Mouse (Mus musculus): Measurements from ENCODE around the gene Adk. TPM values are rescaled to one million over a fixed set of nuclear protein-coding genes. Genes with fewer than 3 reads are reported as not detected.

Adk gene
- total and polyA plus RNA-seq, 3 experiments, result 69.0 to 479 (median 102) TPM

DNA sequence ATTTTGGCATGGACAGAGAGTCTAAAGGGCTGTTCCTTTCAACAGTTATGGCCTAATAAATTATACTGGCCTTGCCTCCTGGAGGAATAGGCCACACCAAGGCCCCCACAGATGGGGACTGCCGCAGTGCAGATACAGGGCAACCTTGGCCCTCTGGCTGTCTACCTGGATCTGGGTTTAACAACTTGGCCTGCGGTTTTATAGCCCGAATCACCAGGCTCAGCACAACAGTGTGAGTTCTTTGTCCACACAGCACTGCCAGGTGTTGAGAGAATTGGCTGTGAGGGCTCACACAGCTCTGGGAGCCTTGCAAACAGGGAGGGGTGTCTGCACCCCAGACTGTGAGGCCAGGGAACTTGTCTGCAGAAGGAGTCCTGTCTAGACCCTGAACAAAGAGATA lies 410.0 kb downstream of the Adk start:
- H3K9ac ChIP-seq (ENCODE audit: control insufficient read depth, low read depth, low read length, poor library complexity, severe bottlenecking), result no peak overlapping the region
- TF ChIP-seq RAD21 (IDR thresholded peaks at IDR 0.05; ENCODE audit: low read depth, low read length), result no peak
- no peak for TF ChIP-seq MYB (IDR thresholded peaks at IDR 0.05; ENCODE audit: low read depth, low read length)
- TF ChIP-seq CTCF (IDR thresholded peaks at IDR 0.05 in 2 of 3, conservative IDR thresholded peaks at IDR 0.05 in 1 of 3; ENCODE audit: control insufficient read depth in 1 of 3, insufficient read depth in 1 of 3, low read depth in 2 of 3, low read length in 3 of 3, poor library complexity in 1 of 3, severe bottlenecking in 1 of 3), result no peak
- no peak for TF ChIP-seq ZC3H11A (IDR thresholded peaks at IDR 0.05; ENCODE audit: low read depth, low read length)
- TF ChIP-seq TAL1 (IDR thresholded peaks at IDR 0.05; ENCODE audit: low read length), result no peak
- TF ChIP-seq E2F4 (IDR thresholded peaks at IDR 0.05; ENCODE audit: borderline replicate concordance, low read depth, low read length), result no peak
- no peak for TF ChIP-seq EP300 (IDR thresholded peaks at IDR 0.05; ENCODE audit: low read depth in 1 of 2, low read length in 2 of 2)
- TF ChIP-seq SMC3 (IDR thresholded peaks at IDR 0.05; ENCODE audit: low read depth, low read length), result no peak
- TF ChIP-seq NELFE (IDR thresholded peaks at IDR 0.05; ENCODE audit: low read depth, low read length), result no peak
- H3K36me3 ChIP-seq (ENCODE audit: control insufficient read depth in 1 of 2, insufficient read depth in 2 of 2, low read length in 2 of 2), result no peaks in the 10 kb centered on the region
- no peak for DNase-seq (ENCODE audit: low read depth, low spot score)
- no peaks in the 10 kb centered on the region for H3K4me1 ChIP-seq (ENCODE audit: control insufficient read depth in 1 of 2, insufficient read depth in 2 of 2, low read length in 2 of 2)
- no peaks in the 10 kb centered on the region for H3K27me3 ChIP-seq (ENCODE audit: control insufficient read depth in 1 of 2, insufficient read depth in 2 of 2, low read length in 2 of 2)
- no peak overlapping the region for H3K27ac ChIP-seq (ENCODE audit: control insufficient read depth, low read depth, low read length)
- H3K79me2 ChIP-seq (ENCODE audit: control insufficient read depth, insufficient read depth, low read length, poor library complexity), result no peaks in the 10 kb centered on the region
- no peaks in the 10 kb centered on the region for H3K9me3 ChIP-seq (replicated peaks; ENCODE audit: insufficient read depth, low read length)
- H3K4me3 ChIP-seq (ENCODE audit: control insufficient read depth in 1 of 2, insufficient read depth in 1 of 2, low read depth in 2 of 2, low read length in 2 of 2), result no peak overlapping the region

DNA sequence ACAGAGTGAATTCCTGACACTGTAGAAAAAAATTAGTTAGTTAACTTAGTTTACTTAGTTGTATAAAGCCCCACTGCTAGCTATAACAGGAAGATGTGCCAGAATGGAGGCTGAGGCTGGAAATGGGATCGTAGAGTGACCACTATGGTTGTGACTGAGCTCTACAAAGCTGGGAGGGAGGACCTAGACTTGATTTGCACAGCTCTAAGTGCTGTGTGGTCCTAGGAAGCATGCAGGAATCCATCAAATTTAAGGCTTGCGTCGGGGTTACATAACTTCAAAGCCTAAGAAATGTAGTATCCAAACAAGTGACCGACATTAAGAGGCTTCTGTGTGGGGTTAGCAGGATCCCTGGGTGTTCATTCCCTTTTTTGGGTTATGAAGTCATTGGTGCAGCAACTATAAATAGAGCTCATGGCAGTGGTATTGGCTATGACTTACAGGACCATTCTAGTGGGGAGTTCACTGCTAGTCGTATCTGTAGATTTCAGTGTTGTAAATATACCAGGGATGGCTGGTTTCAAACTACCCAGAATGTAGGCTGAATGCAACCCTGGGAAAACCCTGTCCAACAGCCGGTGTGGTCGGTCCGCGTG lies 410.8 kb downstream of the Adk start:
- Histone ChIP-seq H3K9me3 (replicated peaks; ENCODE audit: insufficient read depth, low read length) (no peaks in the 10 kb centered on the region), H3K27ac (ENCODE audit: control insufficient read depth, low read depth, low read length) (no peak overlapping the region), H3K9ac (ENCODE audit: control insufficient read depth, low read depth, low read length, poor library complexity, severe bottlenecking) (no peak overlapping the region), H3K79me2 (ENCODE audit: control insufficient read depth, insufficient read depth, low read length, poor library complexity) (no peaks in the 10 kb centered on the region), H3K4me1 (ENCODE audit: control insufficient read depth in 1 of 2, insufficient read depth in 2 of 2, low read length in 2 of 2) (no peaks in the 10 kb centered on the region), H3K27me3 (ENCODE audit: control insufficient read depth in 1 of 2, insufficient read depth in 2 of 2, low read length in 2 of 2) (0 out of 4 replicates have a peak, but pooled peaks cover 0 to 2% of the 10 kb centered on the region in 2 experiments), H3K4me3 (ENCODE audit: control insufficient read depth in 1 of 2, insufficient read depth in 1 of 2, low read depth in 2 of 2, low read length in 2 of 2) (no peak overlapping the region), H3K36me3 (ENCODE audit: control insufficient read depth in 1 of 2, insufficient read depth in 2 of 2, low read length in 2 of 2) (no peaks in the 10 kb centered on the region)
- DNase-seq (ENCODE audit: low read depth, low spot score), result no peak
- TF ChIP-seq POLR2AphosphoS5 (IDR thresholded peaks at IDR 0.05; ENCODE audit: borderline replicate concordance, low read depth, low read length) (no peak), SIN3A (IDR thresholded peaks at IDR 0.05; ENCODE audit: low read length) (no peak), BHLHE40 (IDR thresholded peaks at IDR 0.05; ENCODE audit: borderline replicate concordance, low read depth, low read length) (no peak)

DNA sequence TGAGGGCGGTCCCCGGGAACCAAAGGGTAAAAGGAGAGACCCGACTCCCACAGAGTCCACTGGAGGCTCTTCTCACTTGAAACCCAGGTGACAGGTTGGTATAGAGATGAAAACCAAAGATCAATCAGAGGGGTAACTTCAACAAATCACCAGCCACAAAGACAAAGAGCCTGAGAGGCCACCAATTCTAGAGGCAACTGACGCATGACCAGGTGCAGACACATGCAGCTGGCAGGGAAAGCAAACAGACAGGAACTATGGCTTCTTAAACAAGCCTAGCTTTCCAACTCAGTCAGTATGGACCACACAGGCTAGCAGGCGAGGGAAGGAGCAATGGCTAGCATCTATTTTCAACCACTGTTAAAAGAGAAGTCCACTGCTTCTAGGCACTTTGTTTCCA lies 418.0 kb downstream of the Adk start:
- no peak for DNase-seq (ENCODE audit: low read depth, low spot score)
- H3K4me3 ChIP-seq (ENCODE audit: control insufficient read depth in 1 of 2, insufficient read depth in 1 of 2, low read depth in 2 of 2, low read length in 2 of 2), result no peak overlapping the region

More for the DNA sequence above, 418.0 kb downstream of the Adk start:
- Histone ChIP-seq H3K9ac (ENCODE audit: control insufficient read depth, low read depth, low read length, poor library complexity, severe bottlenecking) (no peak overlapping the region), H3K36me3 (ENCODE audit: control insufficient read depth in 1 of 2, insufficient read depth in 2 of 2, low read length in 2 of 2) (no peaks in the 10 kb centered on the region), H3K9me3 (replicated peaks; ENCODE audit: insufficient read depth, low read length) (no peaks in the 10 kb centered on the region), H3K4me1 (ENCODE audit: control insufficient read depth in 1 of 2, insufficient read depth in 2 of 2, low read length in 2 of 2) (no peaks in the 10 kb centered on the region), H3K27me3 (ENCODE audit: control insufficient read depth in 1 of 2, insufficient read depth in 2 of 2, low read length in 2 of 2) (peaks cover 0 to 4% of the 10 kb centered on the region in 2 experiments; a peak in 2 of 4 replicates), H3K79me2 (ENCODE audit: control insufficient read depth, insufficient read depth, low read length, poor library complexity) (no peaks in the 10 kb centered on the region), H3K27ac (ENCODE audit: control insufficient read depth, low read depth, low read length) (no peak overlapping the region)
- no peak for TF ChIP-seq ZC3H11A (IDR thresholded peaks at IDR 0.05; ENCODE audit: low read depth, low read length)
- no peak for TF ChIP-seq POLR2AphosphoS5 (IDR thresholded peaks at IDR 0.05; ENCODE audit: borderline replicate concordance, low read depth, low read length)
- TF ChIP-seq MAX (IDR thresholded peaks at IDR 0.05; ENCODE audit: low read length), result no peak
- no peak for TF ChIP-seq USF1 (IDR thresholded peaks at IDR 0.05; ENCODE audit: low read depth, low read length)
- TF ChIP-seq RAD21 (IDR thresholded peaks at IDR 0.05; ENCODE audit: low read depth, low read length), result no peak
- TF ChIP-seq MYB (IDR thresholded peaks at IDR 0.05; ENCODE audit: low read depth, low read length), result no peak
- no peak for TF ChIP-seq ETS1 (IDR thresholded peaks at IDR 0.05; ENCODE audit: low read depth, low read length)
- no peak for TF ChIP-seq TAL1 (IDR thresholded peaks at IDR 0.05; ENCODE audit: low read length)
- no peak for TF ChIP-seq HCFC1 (IDR thresholded peaks at IDR 0.05; ENCODE audit: low read depth, low read length)
- TF ChIP-seq RCOR1 (IDR thresholded peaks at IDR 0.05; ENCODE audit: low read depth, low read length), result no peak
- no peak for TF ChIP-seq MAZ (IDR thresholded peaks at IDR 0.05; ENCODE audit: low read depth, low read length)
- TF ChIP-seq MEF2A (IDR thresholded peaks at IDR 0.05; ENCODE audit: extremely low read depth, insufficient replicate concordance, low read depth, low read length, poor library complexity, severe bottlenecking), result no peak
- TF ChIP-seq SMC3 (IDR thresholded peaks at IDR 0.05; ENCODE audit: low read depth, low read length), result no peak
- TF ChIP-seq SIN3A (IDR thresholded peaks at IDR 0.05; ENCODE audit: low read length), result no peak
- no peak for TF ChIP-seq ZNF384 (IDR thresholded peaks at IDR 0.05; ENCODE audit: low read depth, low read length)
